Mouse (Mus musculus) MEL (cell line): ENCODE measurements around the gene Gm10354.
"Not testable (repeated sequence)": the region's sequence is repeated elsewhere in the genome, so short reads cannot be mapped to it uniquely, and the experiment has no call there.

Experiments
- CTCF ChIP-seq, 3 experiments: IDR thresholded peaks in 2 of 3; conservative IDR thresholded peaks in 1 of 3; 2 replicates each; pipeline ENCODE4 v1.5.1; 2011 to 2012; ENCODE audit warnings: low read length in 3 of 3, low read depth in 2 of 3, mild to moderate bottlenecking in 2 of 3, improper control_type of control experiment in 1 of 3, inconsistent platforms in 1 of 3, mixed read lengths in 1 of 3, moderate library complexity in 1 of 3; ENCODE audit not compliant: control insufficient read depth in 1 of 3, insufficient read depth in 1 of 3, poor library complexity in 1 of 3, severe bottlenecking in 1 of 3
- E2F4 ChIP-seq: IDR thresholded peaks from 2 replicates; pipeline ENCODE4 v1.6.1; 2011; ENCODE audit warnings: low read depth, low read length, improper control_type of control experiment, borderline replicate concordance
- ETS1 ChIP-seq: IDR thresholded peaks from 2 replicates; pipeline ENCODE4 v1.6.1; 2012; ENCODE audit warnings: low read depth, mild to moderate bottlenecking, inconsistent platforms, low read length, improper control_type of control experiment, moderate library complexity
- GABPA ChIP-seq: IDR thresholded peaks from 2 replicates; pipeline ENCODE4 v1.6.1; 2012; ENCODE audit warnings: low read depth, mild to moderate bottlenecking, inconsistent platforms, low read length, improper control_type of control experiment, moderate library complexity
- HCFC1 ChIP-seq: IDR thresholded peaks from 2 replicates; pipeline ENCODE4 v1.6.1; 2012; ENCODE audit warnings: low read depth, mild to moderate bottlenecking, inconsistent platforms, low read length, improper control_type of control experiment, moderate library complexity
- NRF1 ChIP-seq: IDR thresholded peaks from 2 replicates; pipeline ENCODE4 v1.6.1; 2014; ENCODE audit warnings: low read depth, mild to moderate bottlenecking, inconsistent platforms, low read length, improper control_type of control experiment, moderate library complexity; ENCODE audit not compliant: poor library complexity, insufficient read depth, severe bottlenecking
- POLR2A ChIP-seq, 2 experiments: IDR thresholded peaks; 2 replicates each; pipeline ENCODE4 v1.6.1; 2011 to 2012; ENCODE audit warnings: low read length in 2 of 2, mild to moderate bottlenecking in 2 of 2, control low read depth in 1 of 2, improper control_type of control experiment in 1 of 2, low read depth in 1 of 2, moderate library complexity in 1 of 2; ENCODE audit not compliant: control insufficient read depth in 1 of 2, insufficient read depth in 1 of 2, poor library complexity in 1 of 2
- TBP ChIP-seq: IDR thresholded peaks from 2 replicates; pipeline ENCODE4 v1.8.0; 2011; ENCODE audit warnings: low read depth, low read length, improper control_type of control experiment
- ZNF384 ChIP-seq: IDR thresholded peaks from 2 replicates; pipeline ENCODE4 v1.6.1; 2012; ENCODE audit warnings: low read depth, mild to moderate bottlenecking, inconsistent platforms, low read length, improper control_type of control experiment

DNA sequence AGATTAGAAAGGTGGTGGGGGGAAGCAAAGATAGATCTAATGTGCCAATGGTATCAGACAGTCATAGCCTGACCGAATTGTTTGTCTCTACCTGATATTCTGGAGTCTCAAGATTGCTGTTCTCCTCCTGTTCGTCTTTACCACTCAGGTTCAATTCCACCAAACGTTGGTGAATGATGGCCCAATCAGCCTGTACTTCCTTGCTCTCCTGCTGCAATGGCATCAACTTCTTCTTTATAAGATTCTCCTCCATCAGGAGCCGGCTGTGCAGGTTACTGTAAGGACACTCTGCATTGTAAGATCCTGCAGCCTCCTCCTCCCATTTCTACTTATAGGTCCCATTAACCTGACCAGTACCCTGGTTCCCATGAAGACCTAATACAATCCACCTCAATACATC, 3.4 kb downstream of the Gm10354 start:
- TF ChIP-seq POLR2A (IDR thresholded peaks at IDR 0.05; ENCODE audit: control insufficient read depth in 1 of 2, insufficient read depth in 1 of 2, low read depth in 1 of 2, low read length in 2 of 2, poor library complexity in 1 of 2); CTCF (IDR thresholded peaks at IDR 0.05 in 2 of 3, conservative IDR thresholded peaks at IDR 0.05 in 1 of 3; ENCODE audit: control insufficient read depth in 1 of 3, insufficient read depth in 1 of 3, low read depth in 2 of 3, low read length in 3 of 3, poor library complexity in 1 of 3, severe bottlenecking in 1 of 3); ETS1; HCFC1; NRF1; ZNF384; E2F4; TBP; GABPA: not testable (repeated sequence)
